Mouse (Mus musculus) heart, postnatal 0 days (tissue): ENCODE measurements around the gene Cdk19.

ENCODE experiments used
- CTCF ChIP-seq: IDR thresholded peaks from 2 replicates; pipeline ENCODE4 v1.5.1; 2016; ENCODE audit warnings: antibody characterized with exemption, control low read depth, low read depth
- EP300 ChIP-seq: IDR thresholded peaks from 2 replicates; pipeline ENCODE4 v1.6.1; 2016; ENCODE audit warnings: antibody characterized with exemption, low read depth

DNA sequence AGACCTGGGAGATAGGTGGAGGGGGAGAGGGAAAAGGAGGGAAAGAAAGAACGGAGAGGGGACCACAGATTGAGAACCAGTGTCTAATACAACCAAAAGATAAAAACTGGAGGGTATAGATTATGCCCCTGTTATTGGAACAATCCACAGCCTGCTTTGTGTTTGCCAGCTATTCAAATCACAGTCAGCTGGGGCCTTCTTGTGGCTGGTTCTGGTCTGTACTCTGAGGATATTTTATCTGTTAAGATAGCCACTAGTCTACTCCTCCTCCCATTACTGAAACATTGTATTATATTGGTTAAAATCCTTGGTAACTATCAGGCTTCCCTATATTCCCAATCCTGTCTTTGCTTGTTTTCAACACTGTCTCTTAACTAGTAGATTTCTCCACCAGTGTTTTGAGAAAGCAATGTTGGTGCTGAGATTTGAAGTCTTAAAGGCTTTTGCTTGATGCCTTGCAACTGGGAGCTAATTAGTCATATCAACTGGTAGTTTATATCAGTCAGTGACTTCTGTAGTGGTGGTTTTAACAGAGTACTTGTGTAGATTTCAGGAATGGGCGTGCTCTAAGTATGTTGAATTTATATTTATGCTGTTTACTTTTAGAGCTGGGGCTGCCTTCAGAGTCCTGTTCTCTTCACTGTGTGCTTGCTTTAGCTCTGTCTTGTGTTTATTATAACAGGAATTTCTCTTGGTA is 54.2 kb downstream of the Cdk19 start:
- TF ChIP-seq EP300 (no peak), CTCF (0 out of 2 replicates have a peak, but pooled peaks have one; percentile 6)
